Mouse (Mus musculus): ENCODE measurements around the gene Zfp334. TPM values are rescaled to one million over a fixed set of nuclear protein-coding genes. Genes with fewer than 3 reads are reported as not detected.
A peak's percentile ranks its signal among the peaks of the same experiment; 100 is the strongest.

Gene Zfp334
- polyA plus RNA-seq, 1 experiment from 2014 or later: 22.9 TPM

- WGBS: 80% methylated on average over 9 of the region's 9 CpGs
- H3K27ac ChIP-seq: no peak overlapping the region
Observed at GRCm38 (mm10) chr2:165404951-165405350, 16.9 kb upstream of the Zfp334 start.

GRCm38 (mm10) chr2:165398164-165398785 is 10.2 kb upstream of the Zfp334 start:
- ATAC-seq (ENCODE audit: low FRiP score): no peak
- WGBS: 51% methylated on average over 15 of the region's 15 CpGs
- H3K27ac ChIP-seq: no peak overlapping the region

More at GRCm38 (mm10) chr2:165404951-165405350, 16.9 kb upstream of the Zfp334 start:
- Histone ChIP-seq H3K9ac (no peak overlapping the region), H3K4me1 (no peaks in the 10 kb centered on the region), H3K9me3 (no peaks in the 10 kb centered on the region), H3K36me3 (replicated peaks) (no peaks in the 10 kb centered on the region), H3K27me3 (peaks cover 4% of the 10 kb centered on the region; the same call in 1 of the 2 replicates), H3K4me3 (replicated peaks) (no peak overlapping the region), H3K4me2 (no peak overlapping the region)
- no peak for ATAC-seq (ENCODE audit: low FRiP score)

DNA sequence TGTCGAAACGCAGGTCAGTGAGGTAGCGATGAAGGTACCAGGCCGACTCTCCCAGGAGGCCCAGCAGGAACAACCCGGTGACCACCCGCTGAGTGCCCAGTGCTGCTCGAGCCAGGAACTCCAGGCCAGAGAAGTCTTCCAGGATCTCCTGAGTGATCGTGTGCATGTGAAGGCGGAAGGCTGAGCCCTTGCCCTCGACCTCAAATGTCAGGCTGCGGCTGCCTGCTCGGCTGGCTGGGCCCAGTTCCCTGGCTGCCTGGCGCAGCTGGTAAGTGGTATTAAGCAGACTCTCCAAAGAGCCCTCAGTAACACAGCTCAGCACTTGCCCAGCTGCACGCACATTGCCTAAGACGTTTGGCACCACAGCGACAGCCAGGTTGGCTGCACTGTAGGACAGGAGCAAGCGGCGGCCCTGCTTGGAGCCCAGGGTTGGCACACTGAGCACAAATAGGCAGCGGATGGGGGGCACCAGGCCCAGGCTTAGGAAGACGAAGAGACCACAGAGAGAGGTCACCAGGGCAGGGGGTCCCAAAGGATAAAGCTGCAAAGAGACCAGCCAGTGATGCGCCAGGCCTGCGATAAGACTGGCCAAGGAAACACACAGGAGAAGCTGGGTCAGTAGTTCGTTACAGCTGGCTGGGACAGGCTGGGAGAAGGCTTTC is 9.6 kb upstream of the Zfp334 start:
- Histone ChIP-seq H3K36me3 (replicated peaks) (no peaks in the 10 kb centered on the region), H3K4me1 (peaks cover 16% of the 10 kb centered on the region), H3K9me3 (0 out of 2 replicates have a peak, but pooled peaks cover 2% of the 10 kb centered on the region), H3K9ac (no peak overlapping the region), H3K27ac (peak overlapping the region; percentile 61; the same call in 1 of the 2 replicates), H3K27me3 (no peaks in the 10 kb centered on the region; the same call in 1 of the 2 replicates), H3K4me3 (replicated peaks) (no peak overlapping the region), H3K4me2 (no peak overlapping the region)
- WGBS: 70% methylated on average over 23 of the region's 23 CpGs
- peak; percentile 15; the same call in 1 of the 2 replicates for ATAC-seq (ENCODE audit: low FRiP score)

More at GRCm38 (mm10) chr2:165398164-165398785, 10.2 kb upstream of the Zfp334 start:
- Histone ChIP-seq H3K4me2 (no peak overlapping the region), H3K4me1 (peaks cover 16% of the 10 kb centered on the region), H3K9ac (no peak overlapping the region), H3K4me3 (replicated peaks) (no peak overlapping the region), H3K27me3 (no peaks in the 10 kb centered on the region; the same call in 1 of the 2 replicates), H3K9me3 (0 out of 2 replicates have a peak, but pooled peaks cover 2% of the 10 kb centered on the region), H3K36me3 (replicated peaks) (no peaks in the 10 kb centered on the region)

GRCm38 (mm10) chr2:165396831-165397501 is 8.9 kb upstream of the Zfp334 start:
- ATAC-seq (ENCODE audit: low FRiP score): 0 out of 2 replicates have a peak, but pooled peaks have one; percentile 28
- Histone ChIP-seq H3K4me2 (peak overlapping the region; percentile 3; the same call in 1 of the 2 replicates), H3K27ac (peak overlapping the region; percentile 61; the same call in 1 of the 2 replicates), H3K4me1 (peaks cover 16% of the 10 kb centered on the region), H3K36me3 (replicated peaks) (no peaks in the 10 kb centered on the region), H3K4me3 (replicated peaks) (no peak overlapping the region), H3K9ac (no peak overlapping the region), H3K27me3 (no peaks in the 10 kb centered on the region; the same call in 1 of the 2 replicates), H3K9me3 (0 out of 2 replicates have a peak, but pooled peaks cover 2% of the 10 kb centered on the region)
- WGBS: 46% methylated on average over 19 of the region's 20 CpGs

DNA sequence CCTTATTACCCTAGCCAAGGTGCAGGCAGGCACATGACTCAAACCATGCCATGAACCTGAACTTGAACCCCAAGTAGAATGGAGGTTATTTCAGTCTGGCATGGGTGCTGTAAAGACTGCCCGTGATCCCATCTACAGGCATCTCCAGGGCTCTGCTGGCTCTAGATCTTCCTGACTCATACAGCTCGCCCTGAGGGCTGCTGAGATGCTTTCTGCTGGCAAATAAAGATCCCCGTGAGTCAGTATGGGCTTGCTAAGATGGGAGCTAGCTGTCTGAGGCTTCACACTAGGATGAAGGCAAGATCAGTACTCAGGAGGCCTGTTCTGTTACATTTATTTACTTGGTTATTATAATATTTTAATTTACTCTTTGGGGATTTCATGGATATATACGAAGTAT is 4.1 kb upstream of the Zfp334 start:
- Histone ChIP-seq H3K9ac (no peak overlapping the region), H3K27me3 (no peaks in the 10 kb centered on the region; the same call in 1 of the 2 replicates), H3K4me2 (no peak overlapping the region), H3K4me3 (replicated peaks) (no peak overlapping the region), H3K9me3 (0 out of 2 replicates have a peak, but pooled peaks cover 2% of the 10 kb centered on the region), H3K27ac (no peak overlapping the region), H3K4me1 (peaks cover 6% of the 10 kb centered on the region), H3K36me3 (replicated peaks) (no peaks in the 10 kb centered on the region)
- 90% methylated on average over 4 of the region's 4 CpGs for WGBS
- ATAC-seq (ENCODE audit: low FRiP score): no peak

- Histone ChIP-seq H3K27me3 (no peaks in the 10 kb centered on the region), H3K4me3 (replicated peaks) (no peak overlapping the region), H3K36me3 (replicated peaks) (peaks cover 3% of the 10 kb centered on the region), H3K27ac (no peak overlapping the region), H3K4me1 (peaks cover 5% of the 10 kb centered on the region), H3K4me2 (no peak overlapping the region), H3K9ac (0 out of 2 replicates have a peak overlapping the region, but pooled peaks have one; percentile 21), H3K9me3 (0 out of 2 replicates have a peak, but pooled peaks cover 2% of the 10 kb centered on the region)
- ATAC-seq (ENCODE audit: low FRiP score): no peak
- 12% methylated on average over 8 of the region's 8 CpGs for WGBS
Observed at GRCm38 (mm10) chr2:165391561-165391960, 3.5 kb upstream of the Zfp334 start.

GRCm38 (mm10) chr2:165389299-165389952 is 1.4 kb upstream of the Zfp334 start:
- no peak for ATAC-seq (ENCODE audit: low FRiP score)
- no peak overlapping the region for H3K27ac ChIP-seq
- peaks cover 18% of the 10 kb centered on the region for H3K4me1 ChIP-seq
- no peak overlapping the region for H3K4me2 ChIP-seq
- WGBS: 87% methylated on average over 6 of the region's 6 CpGs
- H3K27me3 ChIP-seq: no peaks in the 10 kb centered on the region
- no peak overlapping the region for H3K4me3 ChIP-seq (replicated peaks)
- H3K9me3 ChIP-seq: 0 out of 2 replicates have a peak, but pooled peaks cover 2% of the 10 kb centered on the region
- H3K9ac ChIP-seq: no peak overlapping the region
- peaks cover 25% of the 10 kb centered on the region for H3K36me3 ChIP-seq (replicated peaks)

DNA sequence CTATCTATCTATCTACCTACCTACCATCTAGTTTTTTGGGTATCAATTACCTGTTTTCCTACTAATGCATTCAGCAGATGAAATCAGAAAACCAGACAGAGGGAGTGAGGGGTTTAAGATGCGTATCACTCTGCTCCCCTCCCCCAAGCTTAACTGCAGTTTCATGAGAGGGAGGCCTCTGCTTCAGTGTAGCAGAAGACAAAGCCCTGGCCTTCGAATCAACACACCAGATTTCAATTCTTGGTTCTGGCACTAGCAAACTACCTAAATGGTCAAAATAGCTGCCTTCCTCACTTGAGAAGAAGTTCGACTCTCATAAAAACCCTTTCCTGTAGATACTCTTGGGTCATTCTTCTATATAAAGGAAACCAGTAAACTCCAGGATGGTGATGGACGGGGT is 689 bp downstream of the Zfp334 start:
- Histone ChIP-seq H3K4me3 (replicated peaks) (peak overlapping the region; percentile 81), H3K9me3 (no peaks in the 10 kb centered on the region), H3K4me1 (peaks cover 18% of the 10 kb centered on the region), H3K9ac (peak overlapping the region; percentile 93), H3K27ac (peak overlapping the region; percentile 97), H3K4me2 (peak overlapping the region; percentile 76), H3K27me3 (no peaks in the 10 kb centered on the region), H3K36me3 (replicated peaks) (peaks cover 45% of the 10 kb centered on the region)
- no peak for ATAC-seq (ENCODE audit: low FRiP score)
- WGBS: 6% methylated on average over 4 of the region's 4 CpGs

DNA sequence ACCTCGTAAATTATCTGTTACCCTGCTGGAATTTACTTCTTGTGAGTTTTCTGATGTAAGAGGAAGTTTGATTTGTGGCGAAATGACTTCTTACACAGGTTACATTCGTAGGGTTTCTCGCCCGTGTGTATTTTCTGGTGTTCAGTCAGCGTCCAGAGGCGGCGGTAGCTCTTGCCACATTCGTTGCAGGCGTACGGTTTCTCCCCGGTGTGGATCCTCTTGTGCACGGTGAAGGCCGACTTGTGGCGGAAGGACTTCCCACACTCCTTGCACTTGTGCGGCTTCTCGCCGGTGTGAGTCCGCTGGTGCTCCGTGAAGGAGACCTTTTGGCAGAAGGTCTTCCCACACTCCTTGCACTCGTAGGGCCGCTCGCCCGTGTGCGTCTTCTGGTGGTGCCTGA is 8.0 kb downstream of the Zfp334 start:
- H3K9me3 ChIP-seq: no peaks in the 10 kb centered on the region; the same call in 1 of the 2 replicates
- H3K4me3 ChIP-seq (replicated peaks): no peak overlapping the region
- ATAC-seq (ENCODE audit: low FRiP score): no peak
- no peak overlapping the region for H3K27ac ChIP-seq
- 97% methylated on average over 25 of the region's 25 CpGs for WGBS
- peaks cover 8% of the 10 kb centered on the region; the same call in 1 of the 2 replicates for H3K4me1 ChIP-seq
- peaks cover 96% of the 10 kb centered on the region for H3K36me3 ChIP-seq (replicated peaks)
- no peaks in the 10 kb centered on the region for H3K27me3 ChIP-seq
- H3K4me2 ChIP-seq: no peak overlapping the region
- no peak overlapping the region for H3K9ac ChIP-seq

DNA sequence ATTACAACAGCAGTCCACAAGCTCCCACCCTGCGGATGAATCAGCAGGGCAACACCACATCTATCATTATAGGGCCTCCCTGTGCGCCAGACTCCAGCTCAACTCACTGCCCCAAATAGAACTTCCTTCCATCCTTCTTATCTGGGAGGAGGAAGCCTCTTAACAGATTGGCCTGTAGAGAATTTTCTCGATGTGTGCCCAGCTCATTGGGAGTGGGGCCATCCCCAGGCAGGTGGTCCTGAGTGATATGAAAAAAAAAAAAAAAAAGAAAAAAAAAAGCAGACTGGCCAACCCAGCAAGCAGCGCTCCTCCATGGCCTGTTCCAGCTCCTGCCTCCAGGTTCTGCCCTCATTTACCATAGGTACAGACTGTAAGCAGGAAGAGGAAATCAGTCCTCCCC is 12.1 kb downstream of the Zfp334 start:
- Histone ChIP-seq H3K27me3 (no peaks in the 10 kb centered on the region), H3K9ac (no peak overlapping the region), H3K4me1 (peaks cover 13% of the 10 kb centered on the region), H3K4me2 (no peak overlapping the region), H3K9me3 (no peaks in the 10 kb centered on the region; the same call in 1 of the 2 replicates), H3K36me3 (replicated peaks) (peaks cover 64% of the 10 kb centered on the region), H3K4me3 (replicated peaks) (no peak overlapping the region), H3K27ac (0 out of 2 replicates have a peak overlapping the region, but pooled peaks have one; percentile 8)
- ATAC-seq (ENCODE audit: low FRiP score): no peak
- WGBS: 74% methylated on average over 4 of the region's 4 CpGs

DNA sequence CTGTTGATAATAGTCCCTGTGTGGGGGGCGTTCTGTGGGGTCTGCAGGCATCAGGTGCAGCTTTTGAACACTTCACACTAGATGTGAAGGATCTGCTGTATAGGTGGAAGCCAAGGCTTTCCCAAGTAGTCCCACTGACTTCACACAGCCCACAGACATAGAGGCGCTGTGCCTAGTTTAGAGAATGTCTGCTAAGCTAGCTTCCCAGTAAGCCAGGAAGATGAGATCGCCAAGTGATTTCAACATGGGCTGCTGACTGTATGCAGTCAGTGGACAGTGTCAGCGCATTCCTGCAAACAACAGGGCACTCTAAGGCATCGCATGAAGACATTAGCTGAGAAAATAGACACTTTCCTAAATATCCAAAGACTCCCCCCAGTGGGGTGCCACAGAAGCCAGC is 12.6 kb downstream of the Zfp334 start:
- H3K27me3 ChIP-seq: no peaks in the 10 kb centered on the region
- no peak overlapping the region for H3K4me2 ChIP-seq
- no peak overlapping the region for H3K4me3 ChIP-seq (replicated peaks)
- no peak for ATAC-seq (ENCODE audit: low FRiP score)
- no peaks in the 10 kb centered on the region; the same call in 1 of the 2 replicates for H3K9me3 ChIP-seq
- 0 out of 2 replicates have a peak overlapping the region, but pooled peaks have one; percentile 8 for H3K27ac ChIP-seq
- 81% methylated on average over 5 of the region's 5 CpGs for WGBS
- H3K36me3 ChIP-seq (replicated peaks): peaks cover 59% of the 10 kb centered on the region
- H3K9ac ChIP-seq: no peak overlapping the region
- peaks cover 14% of the 10 kb centered on the region for H3K4me1 ChIP-seq

Data from forebrain, embryonic 12.5 days (tissue).